Mouse (Mus musculus) NIH3T3 (cell line): Measurements from ENCODE around the gene Tmem237.
A peak's percentile ranks its signal among the peaks of the same experiment; 100 is the strongest.

Experiments
- DNase-seq: peaks from one replicate; pipeline ENCODE4 v3.0.0-alpha.2; 2012; ENCODE audit warnings: low read depth

Tmem237 gene

DNA sequence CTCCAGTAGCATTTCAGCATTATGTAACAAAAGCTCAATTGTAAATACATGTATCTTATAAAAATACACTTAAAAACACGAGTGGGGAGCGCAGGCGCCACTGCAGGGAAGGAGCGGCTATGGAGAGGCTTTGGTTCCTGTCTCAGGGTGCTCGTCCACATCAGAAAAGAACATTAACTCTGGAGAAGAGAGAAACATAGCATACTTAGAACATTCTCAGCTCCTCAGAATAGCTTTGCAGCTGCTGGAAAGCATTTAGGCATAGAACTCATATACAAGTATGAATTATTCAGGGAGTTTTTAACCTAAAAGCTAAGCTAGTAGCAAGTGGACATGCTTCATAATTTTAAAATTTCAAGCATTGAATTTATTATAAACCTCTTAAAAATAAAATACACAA is 19.2 kb downstream of the Tmem237 start:
- no peak for DNase-seq

DNA sequence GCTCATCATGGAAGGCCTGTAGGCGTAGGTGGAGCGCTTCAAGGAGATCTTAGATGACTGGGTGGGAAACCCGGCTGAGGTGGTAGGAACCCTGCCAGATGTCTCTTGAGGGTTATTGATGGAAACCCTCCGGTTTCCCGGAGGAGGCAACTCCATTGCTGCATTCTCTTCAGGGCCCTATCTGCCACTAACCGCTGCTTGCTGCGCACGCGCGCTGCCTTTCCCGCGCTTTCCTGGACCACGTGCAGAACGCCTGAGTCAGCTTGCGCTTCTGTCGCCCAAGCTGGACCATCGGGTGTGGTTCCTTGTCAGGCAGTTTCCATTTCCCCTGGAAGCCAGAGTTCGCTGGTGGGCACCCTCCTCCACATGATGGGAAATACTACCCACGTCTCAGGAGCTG is 25.5 kb downstream of the Tmem237 start, which contains the start of gene C2cd6:
C2cd6 (minus strand) TSS at position 196 of the 400 bp plus-strand sequence.
- no peak for DNase-seq

DNA sequence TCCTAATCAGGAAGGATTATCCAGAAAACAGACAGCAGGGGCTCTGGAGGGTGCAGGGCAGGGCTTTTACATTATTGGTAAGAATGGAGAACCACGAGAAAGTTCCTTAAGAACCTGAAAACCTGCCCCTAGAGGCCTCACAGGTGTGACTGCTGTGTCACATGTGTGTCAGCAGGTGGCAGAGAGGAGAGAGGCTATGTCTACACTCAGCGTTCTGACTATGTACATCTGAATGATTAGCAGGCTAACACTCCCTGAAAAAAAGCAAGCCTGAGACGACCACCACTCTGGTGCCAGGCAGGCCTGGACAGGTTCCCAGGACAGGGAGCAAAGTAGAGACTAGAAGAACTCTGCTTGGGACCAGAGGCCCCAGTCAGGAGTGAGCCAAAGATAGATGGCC is 49.3 kb downstream of the Tmem237 start:
- no peak for DNase-seq

DNA sequence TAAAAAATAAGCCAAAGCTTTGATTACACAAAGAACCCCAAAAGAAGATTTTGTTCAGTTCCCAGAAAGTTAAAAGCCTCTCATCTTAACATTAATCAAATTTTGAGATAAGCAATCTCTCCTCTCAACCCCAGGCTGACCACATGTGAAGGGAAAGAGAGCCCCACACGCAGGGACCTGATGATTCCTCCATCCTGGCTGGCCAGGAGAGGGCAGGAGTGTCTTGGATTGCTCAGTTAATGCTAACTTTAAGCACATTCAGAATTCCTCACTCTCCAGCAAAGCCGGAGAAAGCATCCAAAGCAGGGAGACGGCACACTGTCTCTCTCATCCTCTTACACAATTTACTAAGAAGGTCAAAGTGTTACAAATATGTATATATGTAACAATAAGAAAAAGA is 52.2 kb downstream of the Tmem237 start:
- DNase-seq: peak; percentile 82

DNA sequence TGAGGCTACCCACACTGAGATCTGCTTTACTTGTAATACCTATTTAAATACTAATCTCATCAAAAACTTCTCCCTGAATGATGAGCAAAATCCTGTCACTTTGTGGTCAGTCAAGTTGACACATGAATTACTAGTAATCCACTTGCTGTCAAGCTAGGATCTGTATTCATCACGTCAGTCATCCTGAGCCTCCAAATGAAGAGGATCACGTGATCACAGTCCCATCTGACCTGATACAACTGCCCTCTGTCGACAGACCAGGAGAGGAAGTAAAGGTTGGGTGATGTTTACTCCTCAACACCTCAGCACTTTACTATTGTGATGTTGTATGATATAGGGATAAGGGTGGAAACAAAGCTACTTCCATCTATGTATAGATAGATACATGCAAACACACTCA is 56.5 kb downstream of the Tmem237 start:
- no peak for DNase-seq

DNA sequence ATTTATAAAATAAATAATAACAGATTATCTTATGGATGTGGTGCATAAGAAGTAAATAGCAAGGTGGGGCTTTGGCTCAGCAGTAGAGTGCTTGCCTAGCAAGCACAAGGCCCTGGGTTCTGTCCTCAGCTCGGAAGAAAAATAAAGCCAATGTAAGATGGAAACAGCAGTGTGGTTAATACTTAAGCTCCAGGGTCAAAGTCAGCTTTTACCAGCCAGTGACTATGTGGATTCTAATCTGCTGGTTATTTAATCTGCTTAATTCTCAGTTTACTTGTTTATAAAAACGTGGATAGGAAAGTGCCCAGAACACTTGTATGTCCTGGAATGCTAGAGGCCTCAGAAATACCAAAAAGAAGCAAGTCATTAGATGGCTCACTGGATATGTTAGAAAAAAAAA is 63.3 kb downstream of the Tmem237 start:
- DNase-seq: no peak

DNA sequence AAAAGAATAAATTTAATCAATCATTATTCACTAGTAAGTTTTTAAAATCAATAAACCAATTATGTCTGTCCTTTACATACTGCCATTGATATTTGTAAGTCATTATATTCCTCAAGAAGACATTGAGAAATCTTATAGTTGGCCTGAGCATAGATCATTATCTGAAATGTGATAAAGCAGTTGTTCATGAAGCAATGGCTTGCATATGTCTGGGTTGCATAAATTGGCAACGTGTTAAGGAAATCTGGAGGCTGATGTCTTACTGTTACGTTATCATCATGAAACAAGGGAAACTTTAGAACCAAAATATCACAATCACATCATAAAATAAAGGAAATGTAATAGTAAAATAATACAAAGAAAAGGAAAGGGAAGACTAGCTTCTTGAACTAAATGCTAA is 68.9 kb downstream of the Tmem237 start:
- DNase-seq: no peak
